Mouse (Mus musculus) layer of hippocampus, adult 18-20 months (tissue): ENCODE data around the gene Lst1. TPM values are rescaled to one million over a fixed set of nuclear protein-coding genes. Genes with fewer than 3 reads are reported as not detected.

Experiments used
- microRNA-seq, 2 experiments: library from miRNA; unstranded; fragments of <30 nt; microRNA quantifications; one replicate each; pipeline ENCODE4 v1.2.0; 2021
- total RNA-seq, 2 experiments: library from RNA; stranded (reverse); gene quantifications; 2 replicates each; pipeline ENCODE4 v1.2.3; 2021

Gene Lst1
- total RNA-seq, 2 experiments from 2014 or later, result 5.5 to 6.7 TPM

Small RNAs within 50 kb of the gene (microRNA-seq; reads per million reads assigned to microRNA genes)
- gene Mir6973a (0 reads per million in 2 experiments), gene Mir6974 (0 to 0.20 reads per million in 2 experiments)

Other genes starting within 250 kb of the Lst1 start
- gene Hspa1b, start 229.2 kb downstream of the Lst1 start, total RNA-seq, result 10 to 100 TPM; 27.5 to 37.5 TPM
- not detected for gene Gm20481, start 218.5 kb downstream of the Lst1 start, total RNA-seq
- gene Hspa1a, start 216.3 kb downstream of the Lst1 start, total RNA-seq, result 10 to 100 TPM; 24.3 to 27.8 TPM
- gene Hspa1l, start 215.7 kb downstream of the Lst1 start, total RNA-seq, result under 1 TPM; 0.12 to 0.48 TPM
- 10 to 100 TPM; 18.2 to 20.7 TPM for gene Lsm2, start 206.6 kb downstream of the Lst1 start, total RNA-seq
- gene Vars, start 187.5 kb downstream of the Lst1 start, total RNA-seq, result 10 to 100 TPM; 46.6 to 50.4 TPM
- gene Vwa7, start 171.9 kb downstream of the Lst1 start, total RNA-seq, result under 1 TPM; 0.15 to 0.22 TPM
- 1 to 10 TPM in 1 of 2 experiments, not detected in 1; 1.4 TPM for gene Sapcd1, start 160.4 kb downstream of the Lst1 start, total RNA-seq
- gene Msh5, start 141.7 kb downstream of the Lst1 start, total RNA-seq, result 1 to 10 TPM; 1.5 to 1.6 TPM
- gene Clic1, start 138.5 kb downstream of the Lst1 start, total RNA-seq, result 1 to 10 TPM; 7.7 to 8.3 TPM
- gene Ddah2, start 129.4 kb downstream of the Lst1 start, total RNA-seq, result 10 to 100 TPM in 1 of 2 experiments, 1 to 10 TPM in 1; 9.4 to 11.0 TPM
- not detected for gene Ly6g6c, start 123.1 kb downstream of the Lst1 start, total RNA-seq
- gene Mpig6b, start 122.3 kb downstream of the Lst1 start, total RNA-seq, result not detected
- 1 to 10 TPM; 3.6 to 5.0 TPM for gene Ly6g6e, start 111.5 kb downstream of the Lst1 start, total RNA-seq
- 1 to 10 TPM in 1 of 2 experiments, under 1 TPM in 1; 0.87 to 2.0 TPM for gene Ly6g6d, start 110.4 kb downstream of the Lst1 start, total RNA-seq
- under 1 TPM; 0.57 to 0.58 TPM for gene Ly6g6f, start 102.8 kb downstream of the Lst1 start, total RNA-seq
- 100 to 1,000 TPM in 1 of 2 experiments, 10 to 100 TPM in 1; 97.6 to 103 TPM for gene Abhd16a, start 99.2 kb downstream of the Lst1 start, total RNA-seq
- not detected for gene Ly6g5c, start 80.2 kb downstream of the Lst1 start, total RNA-seq
- under 1 TPM; 0.30 to 0.56 TPM for gene Ly6g5b, start 73.0 kb downstream of the Lst1 start, total RNA-seq
- 10 to 100 TPM; 15.2 to 17.1 TPM for gene Gpank1, start 67.0 kb downstream of the Lst1 start, total RNA-seq
- gene Csnk2b, start 66.4 kb downstream of the Lst1 start, total RNA-seq, result 100 to 1,000 TPM; 179 to 185 TPM
- 10 to 100 TPM; 22.5 to 28.9 TPM for gene D17H6S53E, start 62.1 kb downstream of the Lst1 start, total RNA-seq
- gene Apom, start 56.4 kb downstream of the Lst1 start, total RNA-seq, result not detected
- gene Bag6, start 53.3 kb downstream of the Lst1 start, total RNA-seq, result 100 to 1,000 TPM; 323 to 339 TPM
- gene Prrc2a, start 23.5 kb downstream of the Lst1 start, total RNA-seq, result 100 to 1,000 TPM; 317 to 343 TPM
- 10 to 100 TPM in 1 of 2 experiments, 1 to 10 TPM in 1; 9.4 to 13.0 TPM for gene Aif1, start 12.4 kb downstream of the Lst1 start, total RNA-seq
- gene Ltb, start 6.0 kb upstream of the Lst1 start, total RNA-seq, result under 1 TPM; 0.41 to 0.64 TPM
- gene Tnf, start 13.6 kb upstream of the Lst1 start, total RNA-seq, result not detected
- gene Lta, start 16.9 kb upstream of the Lst1 start, total RNA-seq, result under 1 TPM; 0.22 to 0.41 TPM
- gene Gm16181, start 32.4 kb upstream of the Lst1 start, total RNA-seq, result not detected
- gene Atp6v1g2, start 45.2 kb upstream of the Lst1 start, total RNA-seq, result 100 to 1,000 TPM; 637 to 681 TPM
- gene Nfkbil1, start 47.4 kb upstream of the Lst1 start, total RNA-seq, result 10 to 100 TPM; 13.6 to 15.8 TPM
- 100 to 1,000 TPM; 210 to 215 TPM for gene Ddx39b, start 53.3 kb upstream of the Lst1 start, total RNA-seq
- 10 to 100 TPM; 22.1 to 26.7 TPM for gene H2-D1, start 74.3 kb upstream of the Lst1 start, total RNA-seq
- under 1 TPM; 0.15 to 0.25 TPM for gene H2-Q1, start 132.0 kb upstream of the Lst1 start, total RNA-seq
- gene H2-Q2, start 153.8 kb upstream of the Lst1 start, total RNA-seq, result under 1 TPM; 0.46 to 0.50 TPM
- gene H2-Q4, start 191.2 kb upstream of the Lst1 start, total RNA-seq, result 1 to 10 TPM; 1.5 to 2.4 TPM
- gene H2-Q6, start 236.4 kb upstream of the Lst1 start, total RNA-seq, result under 1 TPM; 0.20 to 0.52 TPM